Mouse (Mus musculus) CH12.LX (cell line): Measurements from ENCODE around the gene 3110082J24Rik. TPM values are rescaled to one million over a fixed set of nuclear protein-coding genes. Genes with fewer than 3 reads are reported as not detected.

Experiments
- DNase-seq: peaks from one replicate; pipeline ENCODE4 v3.0.0-alpha.2; 2013; ENCODE audit errors: extremely low read depth
- H3K27ac ChIP-seq: 2 replicates; pipeline ENCODE4 v1.5.1; 2012; ENCODE audit warnings: low read depth, mild to moderate bottlenecking, control low read depth, moderate library complexity; ENCODE audit not compliant: insufficient read depth
- H3K27me3 ChIP-seq: replicated peaks from 2 replicates; pipeline ENCODE3; 2012; ENCODE audit warnings: inconsistent platforms
- H3K36me3 ChIP-seq, 2 experiments: replicated peaks in 1 of 2; 2 replicates each; pipeline versions ENCODE3 to v1.6.1; 2012; ENCODE audit warnings: inconsistent platforms in 1 of 2, low read length in 1 of 2, mild to moderate bottlenecking in 1 of 2, mixed read lengths in 1 of 2, moderate library complexity in 1 of 2; ENCODE audit not compliant: control insufficient read depth in 1 of 2, insufficient read depth in 1 of 2
- H3K4me1 ChIP-seq, 2 experiments: 2 replicates each; pipeline ENCODE4 v1.6.1; 2012; ENCODE audit warnings: inconsistent platforms in 1 of 2, moderate library complexity in 1 of 2; ENCODE audit not compliant: insufficient read depth in 2 of 2, control insufficient read depth in 1 of 2
- H3K4me2 ChIP-seq: 2 replicates; pipeline ENCODE4 v1.6.1; 2012; ENCODE audit warnings: low read depth, mild to moderate bottlenecking, control low read depth; ENCODE audit not compliant: poor library complexity, insufficient read depth, severe bottlenecking
- H3K4me3 ChIP-seq, 3 experiments: fragments of 150-350 bp in 1 of 3; sonication (generic) in 1 of 3; replicated peaks in 1 of 3; 2 replicates each; pipeline versions ENCODE3 to v1.5.1; 2011 to 2012; ENCODE audit warnings: low read depth in 2 of 3, low read length in 2 of 3, mild to moderate bottlenecking in 2 of 3, moderate library complexity in 2 of 3, control low read depth in 1 of 3, improper control_type of control experiment in 1 of 3, inconsistent platforms in 1 of 3, mixed read lengths in 1 of 3; ENCODE audit not compliant: poor library complexity in 1 of 3
- H3K79me2 ChIP-seq: replicated peaks from 2 replicates; pipeline ENCODE4 v1.6.1; 2012; ENCODE audit warnings: mild to moderate bottlenecking, moderate library complexity; ENCODE audit not compliant: control insufficient read depth, poor library complexity, insufficient read depth, severe bottlenecking; ENCODE audit errors: extremely low read depth
- H3K9ac ChIP-seq: 2 replicates; pipeline ENCODE4 v1.6.1; 2012; ENCODE audit warnings: low read depth, mild to moderate bottlenecking, control low read depth, moderate library complexity; ENCODE audit not compliant: insufficient read depth
- H3K9me3 ChIP-seq: replicated peaks from 2 replicates; pipeline ENCODE3; 2012; ENCODE audit warnings: low read length, inconsistent platforms, mixed read lengths
- BHLHE40 ChIP-seq: IDR thresholded peaks from 2 replicates; pipeline ENCODE4 v1.6.1; 2011; ENCODE audit warnings: mild to moderate bottlenecking, low read depth, low read length, improper control_type of control experiment
- CHD1 ChIP-seq: IDR thresholded peaks from 2 replicates; pipeline ENCODE4 v1.6.1; 2012; ENCODE audit warnings: low read depth, low read length, improper control_type of control experiment, inconsistent platforms
- CHD2 ChIP-seq: IDR thresholded peaks from 2 replicates; pipeline ENCODE4 v1.6.1; 2011; ENCODE audit warnings: low read length, improper control_type of control experiment
- CTCF ChIP-seq, 2 experiments: IDR thresholded peaks in 1 of 2; conservative IDR thresholded peaks in 1 of 2; 2 replicates each; pipeline ENCODE4 v1.5.1; 2011 to 2012; ENCODE audit warnings: low read depth in 2 of 2, low read length in 2 of 2, improper control_type of control experiment in 1 of 2, inconsistent platforms in 1 of 2, mild to moderate bottlenecking in 1 of 2, moderate library complexity in 1 of 2
- E2F4 ChIP-seq: IDR thresholded peaks from 2 replicates; pipeline ENCODE4 v1.6.1; 2011; ENCODE audit warnings: low read depth, low read length, improper control_type of control experiment; ENCODE audit not compliant: insufficient replicate concordance
- GABPA ChIP-seq: IDR thresholded peaks from 2 replicates; pipeline ENCODE4 v1.6.1; 2012; ENCODE audit warnings: low read depth, low read length, improper control_type of control experiment, inconsistent platforms; ENCODE audit not compliant: insufficient replicate concordance
- HCFC1 ChIP-seq: IDR thresholded peaks from 2 replicates; pipeline ENCODE4 v1.6.1; 2012; ENCODE audit warnings: low read depth, mild to moderate bottlenecking, inconsistent platforms, low read length, improper control_type of control experiment
- IRF4 ChIP-seq: IDR thresholded peaks from 2 replicates; pipeline ENCODE4 v1.6.1; 2014; ENCODE audit warnings: low read depth, mild to moderate bottlenecking, inconsistent platforms, low read length, improper control_type of control experiment
- JUND ChIP-seq: conservative IDR thresholded peaks from 2 replicates; pipeline ENCODE4 v1.6.1; 2011; ENCODE audit warnings: low read depth, low read length, improper control_type of control experiment
- KAT2A ChIP-seq: IDR thresholded peaks from 2 replicates; pipeline ENCODE4 v1.6.1; 2012; ENCODE audit warnings: low read length, improper control_type of control experiment, inconsistent platforms; ENCODE audit not compliant: insufficient replicate concordance
- MAX ChIP-seq: IDR thresholded peaks from 2 replicates; pipeline ENCODE4 v1.6.1; 2011; ENCODE audit warnings: low read length, improper control_type of control experiment
- MAZ ChIP-seq: IDR thresholded peaks from 2 replicates; pipeline ENCODE4 v1.6.1; 2012; ENCODE audit warnings: low read depth, mild to moderate bottlenecking, inconsistent platforms, low read length, improper control_type of control experiment, moderate library complexity
- MXI1 ChIP-seq: IDR thresholded peaks from 2 replicates; pipeline ENCODE4 v1.6.1; 2011; ENCODE audit warnings: mild to moderate bottlenecking, low read depth, low read length, improper control_type of control experiment
- PAX5 ChIP-seq: IDR thresholded peaks from 2 replicates; pipeline ENCODE4 v1.6.1; 2012; ENCODE audit warnings: low read length, inconsistent platforms, mixed read lengths
- POLR2A ChIP-seq: IDR thresholded peaks from 2 replicates; pipeline ENCODE4 v1.6.1; 2011; ENCODE audit warnings: low read depth, mild to moderate bottlenecking, improper control_type of control experiment, low read length
- POLR2AphosphoS2 ChIP-seq: IDR thresholded peaks from 2 replicates; pipeline ENCODE4 v1.6.1; 2011; ENCODE audit warnings: low read depth, low read length, improper control_type of control experiment
- SMC3 ChIP-seq: IDR thresholded peaks from 2 replicates; pipeline ENCODE4 v1.6.1; 2011; ENCODE audit warnings: low read depth, low read length, improper control_type of control experiment
- TBP ChIP-seq: conservative IDR thresholded peaks from 2 replicates; pipeline ENCODE4 v1.6.1; 2011; ENCODE audit warnings: low read depth, low read length, improper control_type of control experiment
- UBTF ChIP-seq: IDR thresholded peaks from 2 replicates; pipeline ENCODE4 v1.6.1; 2012; ENCODE audit warnings: low read depth, mild to moderate bottlenecking, inconsistent platforms, low read length, improper control_type of control experiment, moderate library complexity
- ZKSCAN1 ChIP-seq: IDR thresholded peaks from 2 replicates; pipeline ENCODE4 v1.6.1; 2012; ENCODE audit warnings: low read depth, inconsistent platforms, low read length, improper control_type of control experiment, borderline replicate concordance
- ZNF384 ChIP-seq: IDR thresholded peaks from 2 replicates; pipeline ENCODE4 v1.6.1; 2012; ENCODE audit warnings: low read depth, low read length, improper control_type of control experiment, inconsistent platforms
- dilution Hi-C: fragments of 300-500 bp; cut with MboI; formaldehyde crosslinking; loops from 2 replicates; pipeline ENCODE4 v1.14.3; 2020; ENCODE audit warnings: low sequenced_read_pairs; ENCODE audit not compliant: extremely low pct_unique_long_range_greater_than_20kb, extremely low pct_ligation_motif_present
- in situ Hi-C: fragments of 300-500 bp; cut with MboI; formaldehyde crosslinking; loops from 3 replicates; pipeline ENCODE4 v1.14.3; 2019; ENCODE audit warnings: low sequenced_read_pairs, low pct_ligation_motif_present, low pct_unique_long_range_greater_than_20kb, mixed read lengths
- polyA plus RNA-seq: library from polyadenylated mRNA; unstranded; fragments of >175 nt; gene quantifications from 2 replicates; pipeline ENCODE4 v1.2.1, GENCODE M21; 2012; ENCODE audit warnings: low read depth; ENCODE audit not compliant: insufficient read length
- total RNA-seq, 2 experiments: library from RNA; depleted of rRNA; stranded (reverse); fragments of 300-350 nt in 1 of 2; fragments of >200 nt in 1 of 2; gene quantifications; 2 replicates each; pipeline ENCODE4 v1.2.3; 2012 to 2014

3110082J24Rik gene
- total and polyA plus RNA-seq, 3 experiments = not detected

DNA sequence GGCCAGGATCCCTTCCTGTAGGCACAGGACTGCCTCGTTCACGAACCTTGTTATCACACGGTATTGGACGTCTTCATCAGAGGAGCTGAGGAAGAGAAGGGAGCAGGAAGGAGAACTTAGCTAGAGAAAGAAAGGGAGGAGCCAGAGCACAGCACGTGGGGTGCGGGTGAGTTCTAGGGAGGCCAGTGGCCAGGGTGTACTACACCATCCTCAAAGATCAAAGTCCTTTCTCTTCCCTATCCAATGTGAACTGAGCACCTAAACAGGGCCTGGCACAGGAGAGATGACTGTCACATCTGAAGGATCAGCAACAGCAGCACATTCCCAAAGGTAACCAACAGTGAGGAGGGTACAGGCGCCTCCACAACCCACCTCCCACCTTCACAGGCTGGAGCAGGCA, 14.2 kb upstream of the 3110082J24Rik start:
- peaks cover 64 to 94% of the 10 kb centered on the region in 2 experiments for H3K36me3 ChIP-seq
- in situ Hi-C loops = no loop called here
- no peaks in the 10 kb centered on the region for H3K27me3 ChIP-seq
- no peaks in the 10 kb centered on the region for H3K79me2 ChIP-seq
- no peaks in the 10 kb centered on the region for H3K9me3 ChIP-seq
- H3K4me3 ChIP-seq = no peak overlapping the region
- no peak overlapping the region for H3K27ac ChIP-seq
- H3K4me1 ChIP-seq = peaks cover 0 to 12% of the 10 kb centered on the region in 2 experiments; a peak in 2 of 4 replicates
- TF ChIP-seq POLR2AphosphoS2 = no peak
- dilution Hi-C loops = no loop called here
- H3K4me2 ChIP-seq = no peak overlapping the region
- DNase-seq = no peak
- no peak overlapping the region for H3K9ac ChIP-seq

DNA sequence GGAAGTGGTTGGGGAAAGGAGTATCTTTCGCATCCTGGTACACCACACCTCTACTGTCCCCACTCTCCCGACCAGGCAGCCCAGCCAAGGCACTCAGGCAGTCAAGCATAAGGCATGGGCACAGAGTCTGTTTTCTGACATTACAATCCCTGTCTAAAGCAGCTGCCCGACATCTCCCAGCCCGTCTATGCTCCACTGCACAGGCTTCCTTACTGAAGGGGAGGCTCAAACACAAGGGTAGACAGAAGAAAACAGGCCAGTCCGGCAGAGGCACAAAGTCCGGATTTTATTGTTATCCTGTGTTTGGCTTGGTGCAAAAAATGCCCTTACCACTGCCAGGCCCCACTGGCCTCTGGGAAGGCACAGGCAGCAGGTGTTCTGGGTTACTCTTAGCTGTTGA, 13.3 kb upstream of the 3110082J24Rik start:
- H3K79me2 ChIP-seq = no peaks in the 10 kb centered on the region
- H3K4me1 ChIP-seq = peaks cover 0 to 12% of the 10 kb centered on the region in 2 experiments; a peak in 2 of 4 replicates
- H3K27me3 ChIP-seq = no peaks in the 10 kb centered on the region
- H3K36me3 ChIP-seq = peaks cover 56 to 87% of the 10 kb centered on the region in 2 experiments
- no peak overlapping the region for H3K27ac ChIP-seq
- H3K9ac ChIP-seq = no peak overlapping the region
- dilution Hi-C loops = no loop called here
- H3K4me3 ChIP-seq = no peak overlapping the region
- H3K9me3 ChIP-seq = peaks cover 8% of the 10 kb centered on the region
- in situ Hi-C loops = no loop called here
- no peak for TF ChIP-seq SMC3
- TF ChIP-seq PAX5 = no peak
- no peak for TF ChIP-seq BHLHE40
- TF ChIP-seq KAT2A = no peak
- TF ChIP-seq MAX = no peak
- no peak for TF ChIP-seq CHD2
- TF ChIP-seq ZNF384 = no peak
- TF ChIP-seq GABPA = no peak
- no peak for TF ChIP-seq JUND
- no peak overlapping the region for H3K4me2 ChIP-seq
- no peak for DNase-seq

- H3K4me1 ChIP-seq = peaks cover 0 to 12% of the 10 kb centered on the region in 2 experiments; a peak in 2 of 4 replicates
- in situ Hi-C loops = no loop called here
- no peak for TF ChIP-seq E2F4
- TF ChIP-seq CTCF (conservative IDR thresholded peaks at IDR 0.05 in 1 of 2, IDR thresholded peaks at IDR 0.05 in 1 of 2; ENCODE audit: low read depth in 2 of 2, low read length in 2 of 2) = no peak
- TF ChIP-seq POLR2A = no peak
- no peak for TF ChIP-seq CHD2
- no peak for TF ChIP-seq MXI1
- no peak for TF ChIP-seq ZKSCAN1
- no peak for TF ChIP-seq MAZ
- TF ChIP-seq TBP = no peak
- TF ChIP-seq CHD1 = no peak
- no peak for TF ChIP-seq HCFC1
- TF ChIP-seq IRF4 = no peak
- no peak for TF ChIP-seq SMC3
- TF ChIP-seq BHLHE40 = no peak
- no peak for TF ChIP-seq GABPA
- no peak for TF ChIP-seq UBTF
- no peak for DNase-seq
- no peak overlapping the region for H3K9ac ChIP-seq
- H3K27ac ChIP-seq = no peak overlapping the region
- peaks cover 45 to 77% of the 10 kb centered on the region in 2 experiments for H3K36me3 ChIP-seq
- no peak overlapping the region for H3K4me3 ChIP-seq
- H3K79me2 ChIP-seq = no peaks in the 10 kb centered on the region
- peaks cover 12% of the 10 kb centered on the region for H3K9me3 ChIP-seq
- no peaks in the 10 kb centered on the region for H3K27me3 ChIP-seq
- H3K4me2 ChIP-seq = no peak overlapping the region
- dilution Hi-C loops = no loop called here
Measured at GRCm38 (mm10) chr5:30118018-30118417, 12.1 kb upstream of the 3110082J24Rik start.
